ENCODE assay signal across 9 mouse cellular contexts in the genomic region with DNA sequence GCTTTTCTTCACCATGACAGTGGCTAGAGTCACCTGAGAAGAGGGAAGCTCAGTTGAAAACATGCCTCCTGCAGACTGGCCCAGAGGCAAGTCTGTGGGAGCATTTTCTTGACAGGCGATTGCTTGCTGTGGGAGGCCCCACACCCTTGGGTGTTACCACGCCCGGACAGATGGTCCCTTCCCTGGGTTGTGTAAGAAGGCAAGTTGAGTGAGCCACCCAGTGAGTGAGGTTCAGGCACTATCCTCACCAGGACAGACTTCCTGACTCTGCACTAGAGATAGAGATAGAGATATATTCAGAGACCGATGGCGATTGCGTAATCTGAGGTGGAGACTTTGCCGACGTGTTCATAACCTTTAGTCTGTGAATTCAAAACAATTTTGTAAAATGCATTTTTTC.
DNase-seq lines count a peak whose midpoint lies in the region; ATAC-seq and TF ChIP-seq lines count a peak whose summit lies in the region.
"Had no signal": no experiment of that assay in that cellular context is flagged by ENCODE, and none has a peak within 500 bp of the region (broad histone marks: within the 10 kb centered on the region; RNA-seq: fewer than 3 reads in every experiment).

No protein-coding gene starts in this region.

- peaks cover 15 to 45% of the 10 kb centered on the region in 2 experiments for H3K4me1 ChIP-seq in MEL (ENCODE audit: control insufficient read depth in 1 of 2, insufficient read depth in 2 of 2, low read length in 2 of 2)
- no peaks in the 10 kb centered on the region for H3K4me1 ChIP-seq in intestine, embryonic 15.5 days (replicated peaks)

- DNase-seq in 416B (ENCODE audit: low read depth), result peak; percentile 98
- peak; percentile 96 for DNase-seq in MEL (ENCODE audit: low read depth, low spot score)
- no peak for DNase-seq in cerebellum, postnatal 36 days
- no peak for DNase-seq in adrenal gland, postnatal 25 days
- DNase-seq in urinary bladder, adult 2 months (ENCODE audit: low spot score), result no peak
- DNase-seq in left cerebral cortex, adult 18-20 months (ENCODE audit: low spot score in 2 of 2), result no peak

- TF ChIP-seq POLR2A in MEL (IDR thresholded peaks at IDR 0.05; ENCODE audit: control insufficient read depth in 1 of 2, insufficient read depth in 1 of 2, low read depth in 1 of 2, low read length in 2 of 2, poor library complexity in 1 of 2), result peak; percentile 35 to 72

- no peak overlapping the region for H3K4me2 ChIP-seq in intestine, embryonic 15.5 days (replicated peaks)

- H3K27me3 ChIP-seq in MEL (ENCODE audit: control insufficient read depth in 1 of 2, insufficient read depth in 2 of 2, low read length in 2 of 2), result no peaks in the 10 kb centered on the region
- H3K27me3 ChIP-seq in intestine, embryonic 15.5 days (replicated peaks), result no peaks in the 10 kb centered on the region

- peak overlapping the region; percentile 64 for H3K9ac ChIP-seq in MEL (ENCODE audit: control insufficient read depth, low read depth, low read length, poor library complexity, severe bottlenecking)
- H3K9ac ChIP-seq in intestine, embryonic 15.5 days, result no peak overlapping the region

- no peaks in the 10 kb centered on the region for H3K9me3 ChIP-seq in MEL (replicated peaks; ENCODE audit: insufficient read depth, low read length)
- no peaks in the 10 kb centered on the region for H3K9me3 ChIP-seq in intestine, embryonic 15.5 days

- WGBS in intestine, embryonic 15.5 days, result 66% methylated on average over 8 of the region's 8 CpGs

- H3K79me2 ChIP-seq in MEL (ENCODE audit: control insufficient read depth, insufficient read depth, low read length, poor library complexity), result no peaks in the 10 kb centered on the region; the same call in 1 of the 2 replicates

- H3K27ac ChIP-seq in MEL (ENCODE audit: control insufficient read depth, low read depth, low read length), result peak overlapping the region; percentile 88
- no peak overlapping the region for H3K27ac ChIP-seq in intestine, embryonic 15.5 days
- H3K27ac ChIP-seq: left cerebral cortex, adult 2 months had no signal

- TF ChIP-seq RAD21 in MEL (IDR thresholded peaks at IDR 0.05; ENCODE audit: low read depth, low read length), result no peak

- peak; percentile 85 for ATAC-seq in intestine, embryonic 15.5 days
- peak; percentile 93 for ATAC-seq in megakaryocyte progenitor cell, adult 5-6 weeks (replicated peaks; ENCODE audit: poor library complexity)

- peak overlapping the region; percentile 48 to 58 for H3K4me3 ChIP-seq in MEL (ENCODE audit: control insufficient read depth in 1 of 2, insufficient read depth in 1 of 2, low read depth in 2 of 2, low read length in 2 of 2)
- no peak overlapping the region for H3K4me3 ChIP-seq in intestine, embryonic 15.5 days (replicated peaks)
- H3K4me3 ChIP-seq: left cerebral cortex, adult 2 months had no signal

- TF ChIP-seq CTCF in MEL (IDR thresholded peaks at IDR 0.05 in 2 of 3, conservative IDR thresholded peaks at IDR 0.05 in 1 of 3; ENCODE audit: control insufficient read depth in 1 of 3, insufficient read depth in 1 of 3, low read depth in 2 of 3, low read length in 3 of 3, poor library complexity in 1 of 3, severe bottlenecking in 1 of 3), result no peak

- peak; percentile 93 to 94 for TF ChIP-seq EP300 in MEL (IDR thresholded peaks at IDR 0.05; ENCODE audit: low read depth in 1 of 2, low read length in 2 of 2)

- H3K36me3 ChIP-seq in MEL (ENCODE audit: control insufficient read depth in 1 of 2, insufficient read depth in 2 of 2, low read length in 2 of 2), result peaks cover 0 to 26% of the 10 kb centered on the region in 2 experiments; a peak in 2 of 4 replicates
- no peaks in the 10 kb centered on the region for H3K36me3 ChIP-seq in intestine, embryonic 15.5 days

TF ChIP-seq in MEL, 35 proteins besides CTCF, POLR2A, EP300 and RAD21:
- TF ChIP-seq E2F4 (IDR thresholded peaks at IDR 0.05; ENCODE audit: borderline replicate concordance, low read depth, low read length) (no peak), MYB (IDR thresholded peaks at IDR 0.05; ENCODE audit: low read depth, low read length) (peak; percentile 17; the same call in 1 of the 2 replicates), TAL1 (IDR thresholded peaks at IDR 0.05; ENCODE audit: low read length) (peak; percentile 86), ZKSCAN1 (IDR thresholded peaks at IDR 0.05; ENCODE audit: low read depth, low read length) (no peak), ETS1 (IDR thresholded peaks at IDR 0.05; ENCODE audit: low read depth, low read length) (peak; percentile 93), USF1 (IDR thresholded peaks at IDR 0.05; ENCODE audit: low read depth, low read length) (no peak), ELF1 (IDR thresholded peaks at IDR 0.05; ENCODE audit: low read depth, low read length) (peak; percentile 69), MYC (IDR thresholded peaks at IDR 0.05; ENCODE audit: low read depth, low read length) (peak; percentile 44; the same call in 1 of the 2 replicates), TCF12 (IDR thresholded peaks at IDR 0.05; ENCODE audit: low read depth, low read length) (peak; percentile 94), KAT2A (conservative IDR thresholded peaks at IDR 0.05; ENCODE audit: low read depth, low read length) (peak; percentile 31; the same call in 1 of the 2 replicates), NRF1 (IDR thresholded peaks at IDR 0.05; ENCODE audit: insufficient read depth, low read depth, low read length, poor library complexity, severe bottlenecking) (no peak), USF2 (IDR thresholded peaks at IDR 0.05; ENCODE audit: borderline replicate concordance in 1 of 2, insufficient read depth in 1 of 2, low read depth in 1 of 2, low read length in 2 of 2) (no peak), HCFC1 (IDR thresholded peaks at IDR 0.05; ENCODE audit: low read depth, low read length) (no peak), NELFE (IDR thresholded peaks at IDR 0.05; ENCODE audit: low read depth, low read length) (peak; percentile 67; the same call in 1 of the 2 replicates), RCOR1 (IDR thresholded peaks at IDR 0.05; ENCODE audit: low read depth, low read length) (peak; percentile 83), ZNF384 (IDR thresholded peaks at IDR 0.05; ENCODE audit: low read depth, low read length) (peak; percentile 58), POLR2AphosphoS2 (IDR thresholded peaks at IDR 0.05; ENCODE audit: low read length) (peak; percentile 57; the same call in 1 of the 2 replicates), CHD1 (IDR thresholded peaks at IDR 0.05; ENCODE audit: low read depth, low read length) (0 out of 2 replicates have a peak, but pooled peaks have one; percentile 43), TBP (IDR thresholded peaks at IDR 0.05; ENCODE audit: low read depth, low read length) (no peak), CHD2 (IDR thresholded peaks at IDR 0.05; ENCODE audit: low read length) (no peak; the same call in 1 of the 2 replicates), GATA1 (IDR thresholded peaks at IDR 0.05; ENCODE audit: low read depth, low read length) (peak; percentile 96), MAZ (IDR thresholded peaks at IDR 0.05; ENCODE audit: low read depth, low read length) (peak; percentile 49; the same call in 1 of the 2 replicates), GABPA (IDR thresholded peaks at IDR 0.05; ENCODE audit: low read depth, low read length) (no peak), SMC3 (IDR thresholded peaks at IDR 0.05; ENCODE audit: low read depth, low read length) (no peak), JUND (IDR thresholded peaks at IDR 0.05; ENCODE audit: low read depth, low read length) (peak; percentile 86; the same call in 1 of the 2 replicates), MAX (IDR thresholded peaks at IDR 0.05; ENCODE audit: low read length) (peak; percentile 73), UBTF (IDR thresholded peaks at IDR 0.05; ENCODE audit: borderline replicate concordance, insufficient read depth, low read depth, low read length) (no peak), MXI1 (IDR thresholded peaks at IDR 0.05; ENCODE audit: low read depth, low read length) (peak; percentile 82; the same call in 1 of the 2 replicates), POLR2AphosphoS5 (IDR thresholded peaks at IDR 0.05; ENCODE audit: borderline replicate concordance, low read depth, low read length) (no peak; the same call in 1 of the 2 replicates), MEF2A (IDR thresholded peaks at IDR 0.05; ENCODE audit: extremely low read depth, insufficient replicate concordance, low read depth, low read length, poor library complexity, severe bottlenecking) (0 out of 2 replicates have a peak, but pooled peaks have one; percentile 32), BHLHE40 (IDR thresholded peaks at IDR 0.05; ENCODE audit: borderline replicate concordance, low read depth, low read length) (0 out of 2 replicates have a peak, but pooled peaks have one; percentile 52), MAFK (IDR thresholded peaks at IDR 0.05; ENCODE audit: borderline replicate concordance, low read depth, low read length) (peak; percentile 42; the same call in 1 of the 2 replicates), SIN3A (IDR thresholded peaks at IDR 0.05; ENCODE audit: low read length) (peak; percentile 72), ZC3H11A (IDR thresholded peaks at IDR 0.05; ENCODE audit: low read depth, low read length) (no peak), ZMIZ1 (IDR thresholded peaks at IDR 0.05; ENCODE audit: low read depth, low read length) (peak; percentile 70; the same call in 1 of the 2 replicates)

Comparison
In these comparisons a context has a peak if more than half of its experiments do, and no peak if none do; other contexts are left out.
1. DNase-seq: peak in 416B (single experiment) and MEL (single experiment); none in cerebellum, postnatal 36 days (0 of 2), adrenal gland, postnatal 25 days (single experiment), urinary bladder, adult 2 months (single experiment) and left cerebral cortex, adult 18-20 months (0 of 2).